Mouse (Mus musculus): ENCODE measurements around the gene Nlgn2.
"Not testable (repeated sequence)": the region's sequence is repeated elsewhere in the genome, so short reads cannot be mapped to it uniquely, and the experiment has no call there.

Gene Nlgn2

DNA sequence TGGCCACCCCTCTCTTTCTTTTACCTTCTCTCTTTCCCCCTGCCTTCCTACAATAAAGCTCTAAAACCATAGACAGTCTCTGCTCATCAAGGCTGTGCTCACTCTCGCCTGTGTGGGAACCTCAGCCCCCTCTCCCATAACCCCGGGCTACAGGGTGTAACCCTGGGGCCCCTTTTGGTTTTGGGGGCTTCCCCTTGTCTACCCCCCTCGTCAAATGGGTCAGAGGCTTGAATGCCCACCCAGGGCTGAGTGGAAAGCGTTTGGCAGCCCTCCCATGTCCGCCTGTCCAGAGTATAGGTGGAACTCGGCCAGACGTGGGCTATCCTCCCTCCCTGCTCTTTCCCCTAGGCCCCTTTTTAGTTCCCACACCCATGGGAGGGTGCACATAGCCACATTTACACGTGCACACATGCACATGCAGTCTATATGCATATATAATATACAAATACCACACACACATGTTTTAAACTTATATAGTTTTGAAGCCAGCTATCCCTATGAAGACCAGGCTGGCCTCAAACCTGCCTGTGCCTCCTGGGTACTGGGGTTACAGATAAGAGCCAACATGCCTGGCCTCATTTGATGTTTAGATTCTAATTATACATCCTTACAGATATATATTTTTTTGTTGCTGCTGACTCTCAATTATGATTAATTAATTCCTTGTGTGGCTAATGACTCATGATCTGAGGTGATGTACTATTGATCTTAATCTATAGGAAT lies 26.7 kb upstream of the Nlgn2 start:
- DNase-seq (ENCODE audit: low read depth, low spot score) = no peak

DNA sequence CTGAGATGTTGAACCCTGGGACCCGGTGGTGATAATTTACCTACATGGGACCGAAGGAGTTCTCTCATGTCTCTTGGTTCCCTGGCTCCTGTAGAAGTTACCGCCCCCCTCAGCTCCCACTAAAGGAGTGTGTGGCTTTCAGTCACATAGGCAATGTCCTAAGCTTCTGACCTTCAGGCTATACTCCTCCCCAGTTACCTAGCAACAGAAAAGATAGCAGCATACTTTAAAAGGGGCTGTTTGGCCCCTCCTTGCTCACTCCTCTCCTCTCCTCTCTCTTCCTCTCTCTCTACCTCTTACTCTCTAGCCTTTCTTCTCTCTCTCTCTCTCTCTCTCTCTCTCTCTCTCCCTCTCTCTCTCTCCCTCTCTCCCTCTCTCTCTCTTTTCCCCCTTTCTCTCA lies 26.1 kb upstream of the Nlgn2 start:
- DNase-seq (ENCODE audit: low read depth, low spot score) = not testable (repeated sequence)

DNA sequence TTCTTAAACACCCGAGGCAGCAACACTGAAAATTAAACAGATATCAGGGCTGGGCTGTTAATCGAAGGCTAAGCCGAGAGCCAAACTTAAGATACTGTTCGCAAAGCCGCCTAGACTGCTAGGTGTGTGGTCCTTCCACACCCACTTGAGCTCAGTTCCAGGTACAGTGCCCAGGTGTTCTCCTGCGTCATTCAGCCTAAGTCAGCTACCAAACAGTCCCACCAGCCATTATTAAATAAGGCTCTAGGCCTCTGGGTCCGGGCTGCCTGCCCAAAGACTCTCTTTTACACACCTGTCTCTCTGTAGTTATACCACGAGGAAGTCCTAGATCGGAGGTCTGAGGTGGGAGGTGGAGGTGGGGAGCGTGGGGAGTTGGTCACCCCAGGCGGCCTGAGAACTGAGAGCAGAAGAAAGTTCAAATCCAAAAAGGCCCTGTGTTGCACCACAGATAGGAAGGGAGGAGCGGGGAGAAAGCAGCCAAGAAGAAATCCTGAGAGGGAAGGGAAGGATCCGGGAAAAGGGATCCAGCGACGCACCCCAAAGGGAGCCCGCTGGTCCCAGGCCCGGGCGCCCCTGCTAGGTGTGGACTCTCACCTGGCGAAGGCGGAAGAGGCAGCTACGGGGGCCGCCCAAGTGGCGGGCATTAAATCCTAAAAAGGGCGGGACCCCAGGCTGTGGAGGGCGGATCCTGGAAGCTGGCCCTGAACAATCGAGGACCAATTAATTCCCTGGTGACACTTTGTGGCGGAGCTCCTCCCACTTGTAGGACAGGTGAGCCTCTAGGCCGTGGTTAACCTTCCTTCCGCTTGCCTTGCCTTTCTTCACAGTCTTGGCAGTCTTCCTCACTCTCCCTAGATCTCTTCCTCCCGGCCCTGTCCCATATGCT lies 20.8 kb upstream of the Nlgn2 start, which contains the start of gene Tnk1:
TSS of gene Tnk1 (minus strand) at position 618 of the 886 bp plus-strand sequence.
- DNase-seq (ENCODE audit: low read depth, low spot score) = peak; percentile 75

- peak; percentile 90 for DNase-seq (ENCODE audit: low read depth, low spot score)
Observed at GRCm38 (mm10) chr11:69855347-69855746, 17.8 kb upstream of the Nlgn2 start.

- no peak for DNase-seq (ENCODE audit: low read depth, low spot score)
Observed at GRCm38 (mm10) chr11:69854680-69855079, 17.1 kb upstream of the Nlgn2 start.

DNA sequence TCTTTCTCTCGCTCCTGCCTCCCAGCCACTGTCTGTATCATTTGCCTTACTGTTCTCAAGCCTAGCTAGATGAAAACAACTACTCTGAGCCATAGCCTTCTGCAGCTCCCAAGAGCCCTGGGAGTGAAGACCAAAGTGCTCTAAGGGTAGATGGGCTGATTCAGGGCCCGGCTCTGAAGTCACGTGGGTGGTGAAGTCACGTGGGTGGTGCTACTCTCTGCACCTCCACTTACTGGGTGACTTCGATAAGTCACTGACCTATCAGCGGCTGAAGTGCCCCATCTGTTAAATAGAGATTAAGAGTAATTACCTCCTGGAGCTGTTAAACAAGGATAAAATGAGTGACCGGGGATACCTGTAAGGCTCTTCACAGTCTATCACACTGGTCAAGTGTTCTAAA lies 16.4 kb upstream of the Nlgn2 start:
- DNase-seq (ENCODE audit: low read depth, low spot score) = peak; percentile 80

DNA sequence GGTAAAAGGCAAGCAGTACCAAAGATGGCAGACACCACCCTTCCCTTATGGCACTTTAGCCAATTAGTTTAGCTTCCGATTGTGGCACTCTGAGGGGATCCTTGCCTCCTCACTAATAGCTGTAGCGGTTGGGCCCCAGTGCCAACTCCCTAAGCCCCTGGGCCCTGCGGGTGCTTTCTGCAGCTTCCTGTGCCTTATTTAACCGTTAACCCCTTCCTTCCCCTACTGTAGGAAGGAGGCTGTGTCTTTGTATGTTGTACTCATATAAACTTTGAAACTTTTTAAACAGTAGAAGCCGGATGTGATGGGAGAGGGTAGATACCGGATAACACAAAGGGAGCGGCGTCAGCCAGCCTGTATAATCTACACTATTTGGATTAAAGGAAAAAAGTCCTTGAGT lies 13.2 kb upstream of the Nlgn2 start:
- no peak for DNase-seq (ENCODE audit: low read depth, low spot score)

DNA sequence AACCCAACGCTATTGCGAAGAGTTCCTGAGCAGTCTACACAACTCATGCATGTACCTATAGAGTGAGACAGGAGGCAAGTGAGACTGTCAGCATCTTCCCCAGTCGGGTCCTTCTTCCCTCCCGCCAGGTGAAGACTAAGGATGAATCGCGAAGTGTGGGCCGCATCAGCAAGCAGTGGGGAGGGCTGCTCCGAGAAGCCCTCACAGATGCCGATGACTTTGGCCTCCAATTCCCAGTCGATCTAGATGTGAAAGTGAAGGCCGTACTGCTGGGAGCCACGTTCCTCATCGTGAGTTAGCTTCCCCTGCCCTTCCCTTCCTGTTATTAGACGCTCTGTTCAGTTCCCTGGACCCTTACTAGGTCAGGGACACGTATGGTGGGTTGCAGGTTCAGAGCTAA lies 12.3 kb upstream of the Nlgn2 start:
- no peak for DNase-seq (ENCODE audit: low read depth, low spot score)

DNA sequence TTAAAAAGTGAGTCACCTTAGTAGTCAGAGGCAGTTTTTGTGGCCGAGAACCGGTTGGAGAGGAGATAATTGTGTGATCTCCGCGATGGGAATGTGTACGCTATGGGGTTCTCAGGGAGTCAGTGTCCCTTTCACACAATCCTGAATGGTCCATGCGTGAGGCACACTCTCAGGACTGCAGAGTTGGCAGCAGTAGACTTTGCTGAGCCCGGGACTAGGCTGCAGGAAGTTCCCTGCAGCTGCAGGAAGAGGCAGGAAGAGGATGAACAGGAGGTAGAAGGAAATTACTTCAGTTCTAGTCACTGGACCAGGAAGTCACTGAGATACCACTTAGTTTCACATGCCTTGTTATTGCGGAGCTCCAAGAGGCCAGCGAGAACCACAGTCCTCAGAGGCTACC lies 11.5 kb upstream of the Nlgn2 start:
- DNase-seq (ENCODE audit: low read depth, low spot score) = no peak

DNA sequence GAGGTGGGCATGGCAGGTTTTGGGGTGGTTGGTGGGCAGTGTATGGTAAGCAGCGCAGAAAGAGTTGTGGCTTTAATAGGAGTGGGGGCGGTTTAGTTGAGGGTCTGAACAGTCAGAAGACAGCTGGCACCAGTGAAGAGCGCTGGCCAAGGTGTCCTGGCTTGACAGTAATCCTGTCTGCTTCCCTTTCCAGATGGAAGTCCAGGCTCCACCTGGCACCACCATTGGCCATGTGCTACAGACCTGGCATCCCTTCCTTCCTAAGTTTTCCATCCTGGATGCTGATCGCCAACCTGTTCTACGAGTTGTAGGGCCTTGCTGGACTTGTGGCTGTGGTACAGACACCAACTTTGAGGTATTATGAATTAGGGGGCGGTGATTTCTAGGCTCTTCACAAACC lies 10.4 kb upstream of the Nlgn2 start:
- DNase-seq (ENCODE audit: low read depth, low spot score) = no peak

GRCm38 (mm10) chr11:69846738-69847688 lies 9.4 kb upstream of the Nlgn2 start:
- no peak for DNase-seq (ENCODE audit: low read depth, low spot score)

DNA sequence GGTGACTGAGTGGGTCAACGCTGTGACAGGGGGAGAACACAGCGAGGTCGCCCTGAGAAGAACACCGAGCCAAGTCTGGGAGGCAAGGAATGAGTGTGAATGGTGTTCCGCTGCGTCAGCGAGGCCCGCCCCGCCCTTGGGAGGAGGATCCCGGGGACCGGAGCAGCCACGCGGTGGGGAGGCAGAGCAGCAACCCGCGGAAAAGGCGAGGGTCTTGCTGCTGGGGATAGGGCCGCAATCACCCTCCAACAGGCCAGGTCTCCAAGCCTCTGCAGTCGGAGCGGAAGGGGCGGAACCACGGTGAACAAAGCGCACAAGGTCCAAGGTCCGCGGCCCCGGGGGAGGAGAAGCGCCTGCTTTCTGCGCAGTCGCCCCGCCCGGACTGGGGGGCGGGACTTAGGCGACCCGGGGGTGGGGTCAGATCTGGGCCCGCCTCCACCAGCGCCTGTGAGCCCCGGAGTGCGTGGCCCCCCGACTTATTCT lies 8.7 kb upstream of the Nlgn2 start, which contains the start of gene Plscr3:
TSS of gene Plscr3 (plus strand) at position 179 of the 483 bp plus-strand sequence.
- peak; percentile 95 for DNase-seq (ENCODE audit: low read depth, low spot score)

- peak; percentile 68 for DNase-seq (ENCODE audit: low read depth, low spot score)
Observed at GRCm38 (mm10) chr11:69838714-69839104, 1.1 kb upstream of the Nlgn2 start.

DNA sequence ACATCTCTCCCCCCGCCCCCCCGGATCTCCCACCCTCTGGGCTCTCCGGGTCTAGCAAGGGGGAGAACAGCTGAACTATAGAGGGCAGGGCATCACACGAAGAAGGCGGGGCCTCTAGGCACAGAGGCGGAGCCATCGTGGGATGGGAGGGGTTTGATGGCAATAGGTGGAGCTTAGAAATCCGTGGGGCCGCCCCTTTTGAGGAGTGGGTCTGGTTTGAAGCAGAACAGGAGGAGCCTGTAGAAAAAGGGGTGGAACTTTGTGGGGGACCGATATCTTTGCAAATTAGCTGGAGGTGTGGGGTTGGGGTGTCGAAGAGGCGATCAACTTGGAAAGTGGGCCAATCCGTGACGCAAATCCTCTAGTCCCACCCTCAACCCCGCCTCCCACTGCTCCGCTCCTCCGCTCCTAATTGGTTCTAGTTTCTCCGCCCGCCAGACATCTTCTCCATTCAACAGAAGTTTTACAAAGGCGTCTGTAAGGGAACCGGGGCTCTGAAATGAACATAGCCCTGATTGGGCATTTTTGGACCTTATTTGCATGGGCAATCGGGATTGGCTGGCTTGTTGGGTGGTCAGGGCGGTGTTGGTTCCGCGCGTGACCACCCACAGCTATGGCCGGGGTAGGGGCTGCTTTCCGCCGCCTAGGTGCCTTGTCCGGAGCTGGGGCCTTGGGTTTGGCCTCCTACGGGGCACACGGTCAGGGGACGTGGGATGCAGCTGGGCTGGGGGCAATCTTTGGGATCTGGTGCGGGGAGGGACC lies 549 bp upstream of the Nlgn2 start, which contains the start of gene Tmem256:
TSS of gene Tmem256 (plus strand) at position 563 of the 762 bp plus-strand sequence.
- DNase-seq (ENCODE audit: low read depth, low spot score) = peak; percentile 100

- DNase-seq (ENCODE audit: low read depth, low spot score) = peak; percentile 61
Observed at GRCm38 (mm10) chr11:69836703-69837576, 644 bp downstream of the Nlgn2 start.

GRCm38 (mm10) chr11:69835966-69836335 lies 1.6 kb downstream of the Nlgn2 start:
- no peak for DNase-seq (ENCODE audit: low read depth, low spot score)

DNA sequence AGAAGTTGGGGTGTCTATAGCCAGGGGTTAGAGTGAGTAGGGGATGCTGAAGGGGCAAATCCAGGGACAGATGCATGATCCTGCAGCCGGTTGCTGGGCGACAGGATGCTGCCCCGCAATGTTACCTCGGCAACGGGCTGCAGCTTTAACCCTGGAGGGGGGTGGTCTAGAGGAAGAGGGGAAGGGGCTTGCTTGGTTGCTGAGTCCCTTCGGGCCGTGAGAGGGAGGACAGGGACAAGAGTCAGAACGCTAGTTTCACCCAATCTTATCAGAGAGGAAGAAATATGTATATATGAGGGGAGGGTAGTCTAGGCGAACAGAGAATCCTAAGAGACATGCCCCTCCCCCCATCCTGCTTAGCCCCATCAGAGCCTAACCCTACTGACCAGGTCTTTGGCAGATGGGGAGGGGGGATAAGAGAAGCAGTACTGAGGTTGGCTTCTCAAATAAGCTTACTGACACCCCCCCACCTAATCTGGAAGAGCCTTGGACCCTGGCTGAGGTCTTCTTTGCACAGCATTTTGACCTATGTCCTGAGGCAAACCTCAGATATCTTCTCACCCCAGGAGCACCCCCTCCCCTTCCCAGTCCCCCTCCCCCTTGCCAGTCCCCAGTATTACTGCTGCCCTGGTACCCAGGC lies 2.1 kb downstream of the Nlgn2 start:
- DNase-seq (ENCODE audit: low read depth, low spot score) = no peak

DNA sequence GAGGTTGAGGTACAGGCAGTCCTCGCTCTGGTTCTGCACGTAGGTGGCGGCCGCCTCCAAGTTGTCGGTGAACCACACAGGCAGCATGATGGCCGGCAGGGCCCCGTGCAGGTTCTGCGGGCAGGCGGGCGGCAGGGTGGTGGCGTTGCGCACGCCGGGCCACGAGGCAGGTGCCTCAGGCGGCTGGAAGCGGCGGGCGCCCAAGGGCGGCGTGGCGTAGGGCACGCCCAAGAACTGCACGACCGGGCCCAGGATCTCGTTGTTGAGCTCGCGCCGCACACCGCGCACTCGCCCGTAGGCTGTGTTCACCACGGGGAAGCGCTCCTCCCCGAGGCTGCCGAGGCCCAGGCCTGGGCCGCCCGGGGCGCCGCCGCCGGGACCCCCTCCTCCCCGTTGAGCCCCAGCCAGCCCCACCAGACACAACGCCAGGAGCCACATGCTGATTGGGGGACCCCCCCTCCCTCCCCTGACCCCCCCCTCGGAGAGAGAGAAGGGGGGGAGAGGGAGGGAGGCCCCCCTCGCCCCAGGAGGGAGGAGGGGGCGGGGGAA lies 3.5 kb downstream of the Nlgn2 start:
- DNase-seq (ENCODE audit: low read depth, low spot score) = peak; percentile 39

GRCm38 (mm10) chr11:69833554-69833953 lies 4.0 kb downstream of the Nlgn2 start:
- DNase-seq (ENCODE audit: low read depth, low spot score) = peak; percentile 45
